Mouse (Mus musculus) adrenal gland, postnatal 10 days (tissue): Measurements from ENCODE around the gene 2510039O18Rik. TPM values are rescaled to one million over a fixed set of nuclear protein-coding genes. Genes with fewer than 3 reads are reported as not detected.
A peak's percentile ranks its signal among the peaks of the same experiment; 100 is the strongest.

ENCODE experiments used
- DNase-seq: peaks from one replicate; pipeline ENCODE4 v3.0.0; 2021; ENCODE audit warnings: mixed read lengths
- total RNA-seq, 2 experiments: library from RNA; stranded (reverse); gene quantifications; 2 replicates each; pipeline ENCODE4 v1.2.3; 2021

The 2510039O18Rik gene
- total RNA-seq, 2 experiments from 2014 or later, result 43.4 to 44.7 TPM

DNA sequence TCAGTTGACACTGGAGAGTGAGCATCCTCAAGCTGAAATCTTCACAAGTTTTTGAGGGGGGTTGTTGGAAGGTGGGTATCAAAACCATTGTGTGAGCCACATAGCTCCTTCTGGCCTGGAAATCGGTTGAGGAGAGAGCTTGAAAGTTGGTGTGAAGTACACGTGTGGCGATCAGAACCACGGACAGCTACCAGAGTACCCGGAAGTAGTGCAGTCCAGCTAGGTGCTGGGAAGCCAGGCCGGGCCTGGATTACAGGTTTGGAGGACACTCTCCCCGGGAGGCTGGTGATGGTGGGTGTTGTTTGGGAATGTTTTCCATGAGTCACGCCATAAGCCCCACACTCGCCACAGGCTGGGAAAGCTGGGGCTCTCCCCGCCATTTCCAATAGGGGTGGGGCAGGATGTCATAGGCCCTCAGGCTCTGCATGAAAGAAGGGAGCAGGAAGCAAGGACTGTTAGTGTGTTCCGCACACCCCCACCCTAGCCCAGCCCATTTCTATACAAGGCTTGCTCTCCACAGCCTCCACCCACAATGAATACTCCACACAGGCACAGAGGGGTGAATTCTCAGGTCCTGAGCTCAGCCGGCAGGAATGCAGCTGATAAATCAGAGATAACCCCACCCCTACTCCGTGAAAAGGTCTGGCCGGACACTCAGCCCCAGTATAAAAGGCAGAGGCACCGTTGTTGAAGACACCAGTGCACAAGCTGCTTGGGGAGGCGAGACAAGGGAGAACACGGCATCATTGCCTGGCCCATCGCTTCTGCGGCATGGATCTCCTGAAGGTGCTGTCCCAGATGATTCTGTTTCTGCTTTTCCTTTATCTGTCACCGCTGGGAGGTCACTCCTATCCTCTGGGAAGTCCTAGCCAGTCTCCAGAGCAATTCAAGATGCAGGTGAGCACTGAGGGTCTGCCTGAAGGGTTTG, 44.8 kb downstream of the 2510039O18Rik start, which contains the start of gene Nppb:
Nppb (plus strand) TSS at position 584 of the 928 bp plus-strand sequence.
- DNase-seq, result peak; percentile 73

DNA sequence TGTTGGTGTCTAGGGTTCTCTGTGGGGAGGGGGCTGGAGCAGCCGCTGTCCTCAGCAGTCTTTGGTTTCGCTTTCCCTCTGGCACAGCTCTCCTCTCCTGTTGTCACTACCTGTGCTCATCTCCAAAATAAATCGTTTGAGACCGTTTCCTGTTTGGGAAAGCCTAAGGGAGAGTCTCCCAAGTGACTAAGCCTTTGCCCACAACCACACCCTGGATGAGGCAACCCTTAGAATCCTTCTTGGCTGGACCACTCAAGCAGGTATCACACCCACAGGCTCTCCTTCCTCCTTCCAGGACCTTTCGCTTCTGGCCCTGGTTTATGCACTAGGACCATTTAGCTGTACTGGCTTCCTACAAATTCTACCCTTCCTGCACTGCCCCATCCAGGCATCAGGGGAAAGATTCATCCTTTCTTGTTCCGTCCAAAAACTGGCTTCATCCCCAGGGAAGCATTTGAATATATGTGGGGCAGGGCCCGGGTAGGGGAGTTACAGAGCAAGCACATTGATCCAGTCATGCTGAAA, 52.9 kb downstream of the 2510039O18Rik start:
- no peak for DNase-seq

DNA sequence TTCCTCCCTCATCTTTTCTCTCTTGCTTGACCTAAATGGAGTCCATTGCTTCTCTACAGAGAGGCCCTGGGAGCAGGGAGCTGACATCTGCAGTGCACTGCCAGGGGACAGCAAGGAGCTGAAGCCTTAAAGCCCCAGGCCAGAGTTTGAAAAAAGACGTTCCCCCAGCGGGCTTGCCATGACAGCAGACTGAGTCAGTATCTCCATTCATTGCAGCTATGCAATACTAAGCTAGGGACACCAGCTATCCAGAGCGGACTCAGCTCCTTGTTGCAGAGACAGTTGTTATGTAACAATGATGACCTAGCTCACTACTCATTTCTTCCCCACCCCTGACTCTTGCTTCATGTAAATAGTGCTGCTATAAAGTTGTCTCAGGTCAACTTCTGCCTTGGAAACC, 54.6 kb downstream of the 2510039O18Rik start:
- DNase-seq, result no peak

Other genes starting within 250 kb of the 2510039O18Rik start
- gene Zfp534, start 238.3 kb upstream of the 2510039O18Rik start, total RNA-seq, result under 1 TPM; 0.12 to 0.27 TPM
- gene Zfp984, start 131.1 kb upstream of the 2510039O18Rik start, total RNA-seq, result 1 to 10 TPM; 4.5 to 6.2 TPM
- gene Zfp933, start 92.5 kb upstream of the 2510039O18Rik start, total RNA-seq, result 10 to 100 TPM; 16.4 to 21.2 TPM
- gene Miip, start 72.1 kb upstream of the 2510039O18Rik start, total RNA-seq, result 10 to 100 TPM; 18.5 to 29.4 TPM
- gene Fv1, start 71.9 kb upstream of the 2510039O18Rik start, total RNA-seq, result 1 to 10 TPM; 7.2 to 9.7 TPM
- gene Mfn2, start 36.2 kb upstream of the 2510039O18Rik start, total RNA-seq, result 100 to 1,000 TPM; 204 to 232 TPM
- gene Plod1, start 4.1 kb upstream of the 2510039O18Rik start, total RNA-seq, result 10 to 100 TPM; 42.0 to 42.1 TPM
- not detected for gene Nppb, start 44.9 kb downstream of the 2510039O18Rik start, total RNA-seq
- not detected for gene Nppa, start 59.8 kb downstream of the 2510039O18Rik start, total RNA-seq
- 10 to 100 TPM in 1 of 2 experiments, 1 to 10 TPM in 1; 8.4 to 12.8 TPM for gene Clcn6, start 97.9 kb downstream of the 2510039O18Rik start, total RNA-seq
- gene Mthfr, start 98.2 kb downstream of the 2510039O18Rik start, total RNA-seq, result 10 to 100 TPM; 41.9 to 44.0 TPM
- gene Agtrap, start 147.1 kb downstream of the 2510039O18Rik start, total RNA-seq, result 10 to 100 TPM; 45.4 to 45.5 TPM
- 10 to 100 TPM; 22.3 to 23.9 TPM for gene Mad2l2, start 189.5 kb downstream of the 2510039O18Rik start, total RNA-seq
- gene Draxin, start 189.8 kb downstream of the 2510039O18Rik start, total RNA-seq, result under 1 TPM; 0.18 to 0.27 TPM
- gene Fbxo6, start 211.2 kb downstream of the 2510039O18Rik start, total RNA-seq, result 10 to 100 TPM; 30.4 to 31.3 TPM
- 1 to 10 TPM; 7.1 to 7.2 TPM for gene Fbxo44, start 219.6 kb downstream of the 2510039O18Rik start, total RNA-seq
- 1 to 10 TPM; 2.3 to 3.3 TPM for gene Fbxo2, start 219.7 kb downstream of the 2510039O18Rik start, total RNA-seq